Mouse (Mus musculus) CH12.LX (cell line): ENCODE data around the gene Dpp4.

Experiments
- CTCF ChIP-seq, 2 experiments: IDR thresholded peaks in 1 of 2; conservative IDR thresholded peaks in 1 of 2; 2 replicates each; pipeline ENCODE4 v1.5.1; 2011 to 2012; ENCODE audit warnings: low read depth in 2 of 2, low read length in 2 of 2, improper control_type of control experiment in 1 of 2, inconsistent platforms in 1 of 2, mild to moderate bottlenecking in 1 of 2, moderate library complexity in 1 of 2
- ELF1 ChIP-seq: IDR thresholded peaks from 2 replicates; pipeline ENCODE4 v1.6.1; 2014; ENCODE audit warnings: low read depth, mild to moderate bottlenecking, inconsistent platforms, low read length, improper control_type of control experiment
- EP300 ChIP-seq: IDR thresholded peaks from 2 replicates; pipeline ENCODE4 v1.6.1; 2011; ENCODE audit warnings: low read length, improper control_type of control experiment
- KAT2A ChIP-seq: IDR thresholded peaks from 2 replicates; pipeline ENCODE4 v1.6.1; 2012; ENCODE audit warnings: low read length, improper control_type of control experiment, inconsistent platforms; ENCODE audit not compliant: insufficient replicate concordance
- MAFK ChIP-seq: IDR thresholded peaks from 2 replicates; pipeline ENCODE4 v1.6.1; 2011; ENCODE audit warnings: low read length, improper control_type of control experiment; ENCODE audit not compliant: insufficient replicate concordance
- MAX ChIP-seq: IDR thresholded peaks from 2 replicates; pipeline ENCODE4 v1.6.1; 2011; ENCODE audit warnings: low read length, improper control_type of control experiment
- MAZ ChIP-seq: IDR thresholded peaks from 2 replicates; pipeline ENCODE4 v1.6.1; 2012; ENCODE audit warnings: low read depth, mild to moderate bottlenecking, inconsistent platforms, low read length, improper control_type of control experiment, moderate library complexity
- NELFE ChIP-seq: IDR thresholded peaks from 2 replicates; pipeline ENCODE4 v1.6.1; 2011; ENCODE audit warnings: low read depth, low read length, improper control_type of control experiment
- POLR2A ChIP-seq: IDR thresholded peaks from 2 replicates; pipeline ENCODE4 v1.6.1; 2011; ENCODE audit warnings: low read depth, mild to moderate bottlenecking, improper control_type of control experiment, low read length
- SIN3A ChIP-seq: IDR thresholded peaks from 2 replicates; pipeline ENCODE4 v1.6.1; 2012; ENCODE audit warnings: low read length, improper control_type of control experiment, inconsistent platforms
- SMC3 ChIP-seq: IDR thresholded peaks from 2 replicates; pipeline ENCODE4 v1.6.1; 2011; ENCODE audit warnings: low read depth, low read length, improper control_type of control experiment
- ZMIZ1 ChIP-seq: IDR thresholded peaks from 2 replicates; pipeline ENCODE4 v1.6.1; 2012; ENCODE audit warnings: low read depth, mild to moderate bottlenecking, inconsistent platforms, low read length, improper control_type of control experiment

- no peak for TF ChIP-seq CTCF (conservative IDR thresholded peaks at IDR 0.05 in 1 of 2, IDR thresholded peaks at IDR 0.05 in 1 of 2; ENCODE audit: low read depth in 2 of 2, low read length in 2 of 2)
- no peak for TF ChIP-seq SMC3
- no peak for TF ChIP-seq NELFE
- no peak for TF ChIP-seq MAX
- TF ChIP-seq KAT2A: no peak
- no peak for TF ChIP-seq SIN3A
- TF ChIP-seq POLR2A: no peak
- no peak for TF ChIP-seq ZMIZ1
- no peak for TF ChIP-seq EP300
- TF ChIP-seq ELF1: no peak
- no peak for TF ChIP-seq MAFK
- no peak for TF ChIP-seq MAZ
These were observed 38.3 kb upstream of the Dpp4 start for GRCm38 (mm10) chr2:62450364-62450763.
